Mouse (Mus musculus) limb, embryonic 12.5 days (tissue): ENCODE measurements around the gene Cntn6. TPM values are rescaled to one million over a fixed set of nuclear protein-coding genes. Genes with fewer than 3 reads are reported as not detected.

Experiments
- ATAC-seq: fragments of 200-750 bp; cut with Nextera tagmentation; 2 replicates; pipeline ENCODE4 v1.8.0; 2017; ENCODE audit warnings: low read depth, moderate TSS enrichment; ENCODE audit not compliant: insufficient number of reproducible peaks, insufficient read depth, low FRiP score, low TSS enrichment
- H3K27ac ChIP-seq: fragments of 300-500 bp; sonication (generic); 2 replicates; pipeline ENCODE4 v1.5.1; 2016; ENCODE audit warnings: mild to moderate bottlenecking, moderate library complexity
- H3K27me3 ChIP-seq: fragments of 300-500 bp; sonication (generic); 2 replicates; pipeline ENCODE4 v1.6.1; 2016; ENCODE audit warnings: mild to moderate bottlenecking, moderate library complexity
- H3K36me3 ChIP-seq: fragments of 300-500 bp; sonication (generic); 2 replicates; pipeline ENCODE4 v1.6.1; 2016; ENCODE audit warnings: mild to moderate bottlenecking, moderate library complexity
- H3K4me1 ChIP-seq: fragments of 300-500 bp; sonication (generic); replicated peaks from 2 replicates; pipeline ENCODE4 v1.6.1; 2016
- H3K4me2 ChIP-seq: fragments of 300-500 bp; sonication (generic); 2 replicates; pipeline ENCODE4 v1.6.1; 2016; ENCODE audit warnings: mild to moderate bottlenecking, moderate library complexity
- H3K4me3 ChIP-seq: fragments of 300-500 bp; sonication (generic); replicated peaks from 2 replicates; pipeline ENCODE4 v1.5.1; 2016; ENCODE audit warnings: mild to moderate bottlenecking
- H3K9ac ChIP-seq: fragments of 300-500 bp; sonication (generic); replicated peaks from 2 replicates; pipeline ENCODE4 v1.6.1; 2016; ENCODE audit warnings: mild to moderate bottlenecking, moderate library complexity
- H3K9me3 ChIP-seq: fragments of 300-500 bp; sonication (generic); 2 replicates; pipeline ENCODE4 v1.6.1; 2016; ENCODE audit warnings: mild to moderate bottlenecking, moderate library complexity
- WGBS: fragments of 180-500 bp; shearing (Covaris S2); methylation state at CpG from one replicate; pipeline ENCODE4 v1.1.7; 2016; 5-methylcytosine and 5-hydroxymethylcytosine counted together
- polyA plus RNA-seq: library from polyadenylated mRNA; unstranded; fragments of >200 nt; fragmentation: Nextera tagmentation; extraction: Ambion mirVana; gene quantifications from 2 replicates; pipeline ENCODE4 v1.2.1, GENCODE M21; 2016

The Cntn6 gene
- polyA plus RNA-seq, 1 experiment from 2014 or later, result not detected

GRCm38 (mm10) chr6:104761226-104761625, 268.6 kb downstream of the Cntn6 start:
- WGBS, result 63% methylated on average over 3 of the region's 3 CpGs
- H3K27me3 ChIP-seq, result no peaks in the 10 kb centered on the region
- H3K4me2 ChIP-seq, result no peak overlapping the region
- H3K9me3 ChIP-seq, result no peaks in the 10 kb centered on the region
- H3K36me3 ChIP-seq, result no peaks in the 10 kb centered on the region
- no peak overlapping the region for H3K9ac ChIP-seq
- H3K4me3 ChIP-seq, result no peak overlapping the region
- no peaks in the 10 kb centered on the region for H3K4me1 ChIP-seq
- ATAC-seq, result no peak
- H3K27ac ChIP-seq, result no peak overlapping the region

- H3K4me2 ChIP-seq, result no peak overlapping the region
- peak; percentile 26; the same call in 1 of the 2 replicates for ATAC-seq
- H3K9ac ChIP-seq, result no peak overlapping the region
- no peak overlapping the region for H3K4me3 ChIP-seq
- H3K4me1 ChIP-seq, result no peaks in the 10 kb centered on the region
- H3K36me3 ChIP-seq, result no peaks in the 10 kb centered on the region
- H3K27me3 ChIP-seq, result no peaks in the 10 kb centered on the region
- WGBS, result 87% methylated on average over 3 of the region's 3 CpGs
- H3K27ac ChIP-seq, result no peak overlapping the region
- H3K9me3 ChIP-seq, result no peaks in the 10 kb centered on the region
These were observed 291.3 kb downstream of the Cntn6 start for GRCm38 (mm10) chr6:104783891-104784290.

- H3K4me1 ChIP-seq, result no peaks in the 10 kb centered on the region
- WGBS, result 62% methylated on average over 2 of the region's 2 CpGs
- no peak overlapping the region for H3K4me2 ChIP-seq
- no peak overlapping the region for H3K27ac ChIP-seq
- no peak for ATAC-seq
- no peaks in the 10 kb centered on the region for H3K9me3 ChIP-seq
- no peaks in the 10 kb centered on the region for H3K27me3 ChIP-seq
- no peak overlapping the region for H3K9ac ChIP-seq
- H3K36me3 ChIP-seq, result no peaks in the 10 kb centered on the region
- no peak overlapping the region for H3K4me3 ChIP-seq
These were observed 294.9 kb downstream of the Cntn6 start for GRCm38 (mm10) chr6:104787502-104787901.

GRCm38 (mm10) chr6:104808526-104808925, 315.9 kb downstream of the Cntn6 start:
- no peak overlapping the region for H3K4me3 ChIP-seq
- no peaks in the 10 kb centered on the region for H3K4me1 ChIP-seq
- no peak overlapping the region for H3K27ac ChIP-seq
- no peak for ATAC-seq
- H3K27me3 ChIP-seq, result no peaks in the 10 kb centered on the region
- no peaks in the 10 kb centered on the region for H3K36me3 ChIP-seq
- no peaks in the 10 kb centered on the region for H3K9me3 ChIP-seq
- H3K9ac ChIP-seq, result no peak overlapping the region
- WGBS, result 80% methylated on average over 4 of the region's 4 CpGs
- no peak overlapping the region for H3K4me2 ChIP-seq

- Histone ChIP-seq H3K36me3 (no peaks in the 10 kb centered on the region), H3K27me3 (no peaks in the 10 kb centered on the region), H3K4me2 (no peak overlapping the region), H3K4me1 (no peaks in the 10 kb centered on the region), H3K27ac (no peak overlapping the region), H3K4me3 (no peak overlapping the region), H3K9ac (no peak overlapping the region), H3K9me3 (no peaks in the 10 kb centered on the region)
- whole genome bisulfite sequencing, result 75% methylated on average over 2 of the region's 2 CpGs
- ATAC-seq, result no peak
These were observed 323.0 kb downstream of the Cntn6 start for GRCm38 (mm10) chr6:104815610-104816009.

- H3K9ac ChIP-seq, result no peak overlapping the region
- no peak overlapping the region for H3K27ac ChIP-seq
- no peaks in the 10 kb centered on the region for H3K36me3 ChIP-seq
- no peaks in the 10 kb centered on the region for H3K9me3 ChIP-seq
- no peaks in the 10 kb centered on the region for H3K27me3 ChIP-seq
- no peak for ATAC-seq
- no peak overlapping the region for H3K4me3 ChIP-seq
- H3K4me1 ChIP-seq, result no peaks in the 10 kb centered on the region
- H3K4me2 ChIP-seq, result no peak overlapping the region
- 86% methylated on average over 1 of the region's 1 CpGs for WGBS
These were observed 387.1 kb downstream of the Cntn6 start for GRCm38 (mm10) chr6:104879711-104880110.

- no peaks in the 10 kb centered on the region for H3K36me3 ChIP-seq
- no peak overlapping the region for H3K4me2 ChIP-seq
- no peak for ATAC-seq
- no peaks in the 10 kb centered on the region for H3K27me3 ChIP-seq
- no peak overlapping the region for H3K4me3 ChIP-seq
- 42% methylated on average over 2 of the region's 2 CpGs for WGBS
- H3K27ac ChIP-seq, result no peak overlapping the region
- H3K9me3 ChIP-seq, result no peaks in the 10 kb centered on the region
- H3K9ac ChIP-seq, result no peak overlapping the region
- H3K4me1 ChIP-seq, result no peaks in the 10 kb centered on the region
These were observed 391.4 kb downstream of the Cntn6 start for GRCm38 (mm10) chr6:104884021-104884420.

- Histone ChIP-seq H3K9ac (no peak overlapping the region), H3K27ac (no peak overlapping the region), H3K4me3 (no peak overlapping the region), H3K36me3 (no peaks in the 10 kb centered on the region), H3K4me2 (no peak overlapping the region), H3K4me1 (no peaks in the 10 kb centered on the region), H3K27me3 (no peaks in the 10 kb centered on the region), H3K9me3 (no peaks in the 10 kb centered on the region)
- no peak for ATAC-seq
These were observed 393.2 kb downstream of the Cntn6 start for GRCm38 (mm10) chr6:104885829-104886228.

GRCm38 (mm10) chr6:104891071-104891470, 398.5 kb downstream of the Cntn6 start:
- Histone ChIP-seq H3K27me3 (no peaks in the 10 kb centered on the region), H3K9me3 (no peaks in the 10 kb centered on the region), H3K9ac (no peak overlapping the region), H3K4me3 (no peak overlapping the region), H3K27ac (no peak overlapping the region), H3K4me2 (no peak overlapping the region), H3K4me1 (no peaks in the 10 kb centered on the region), H3K36me3 (no peaks in the 10 kb centered on the region)
- WGBS, result 84% methylated on average over 3 of the region's 3 CpGs
- no peak for ATAC-seq
